Mouse (Mus musculus) embryonic fibroblast, embryonic 13.5 days (primary cell): Measurements from ENCODE around the gene Aurkaip1.

Experiments used
- CTCF ChIP-seq: IDR thresholded peaks from 2 replicates; pipeline ENCODE4 v1.5.1; 2011; ENCODE audit warnings: mild to moderate bottlenecking, control low read depth, low read length, moderate library complexity, borderline replicate concordance; ENCODE audit not compliant: insufficient read depth
- POLR2A ChIP-seq: IDR thresholded peaks from 2 replicates; pipeline ENCODE4 v1.6.1; 2011; ENCODE audit warnings: low read depth, mild to moderate bottlenecking, control low read depth, low read length, moderate library complexity

GRCm38 (mm10) chr4:155830596-155830995, 476 bp upstream of the Aurkaip1 start:
- no peak for TF ChIP-seq CTCF
- no peak for TF ChIP-seq POLR2A
